Mouse (Mus musculus) ES-Bruce4 (cell line): Measurements from ENCODE around the gene Zfp710. TPM values are rescaled to one million over a fixed set of nuclear protein-coding genes. Genes with fewer than 3 reads are reported as not detected.

Experiments
- H3K27ac ChIP-seq: 2 replicates; pipeline ENCODE4 v1.5.1; 2012; ENCODE audit warnings: low read length, inconsistent platforms; ENCODE audit not compliant: insufficient read depth
- H3K27me3 ChIP-seq: 2 replicates; pipeline ENCODE4 v1.6.1; 2012; ENCODE audit warnings: mild to moderate bottlenecking, low read length, inconsistent platforms; ENCODE audit not compliant: control insufficient read depth, poor library complexity, insufficient read depth, severe bottlenecking
- H3K36me3 ChIP-seq: 2 replicates; pipeline ENCODE4 v1.6.1; 2012; ENCODE audit warnings: inconsistent platforms, mild to moderate bottlenecking, low read length, moderate library complexity; ENCODE audit not compliant: control insufficient read depth, poor library complexity, insufficient read depth, severe bottlenecking
- H3K4me1 ChIP-seq: one replicate; pipeline ENCODE4 v1.8.1; 2011; ENCODE audit warnings: low read length; ENCODE audit not compliant: control insufficient read depth, insufficient read depth
- H3K4me3 ChIP-seq: 2 replicates; pipeline ENCODE4 v1.5.1; 2011; ENCODE audit warnings: low read depth, mild to moderate bottlenecking, low read length
- H3K9ac ChIP-seq: 2 replicates; pipeline ENCODE4 v1.6.1; 2012; ENCODE audit warnings: low read depth, mild to moderate bottlenecking, inconsistent platforms; ENCODE audit not compliant: poor library complexity, severe bottlenecking
- H3K9me3 ChIP-seq: replicated peaks from 2 replicates; pipeline ENCODE4 v1.6.1; 2012; ENCODE audit warnings: mild to moderate bottlenecking, low read length, inconsistent platforms; ENCODE audit not compliant: control insufficient read depth, poor library complexity, insufficient read depth, severe bottlenecking
- CTCF ChIP-seq: IDR thresholded peaks from one replicate; pipeline ENCODE4 v1.8.1; 2011; ENCODE audit warnings: low read depth, low read length
- EP300 ChIP-seq: IDR thresholded peaks from 2 replicates; pipeline ENCODE4 v1.6.1; 2011; ENCODE audit warnings: low read depth, low read length; ENCODE audit not compliant: insufficient read depth
- POLR2A ChIP-seq: IDR thresholded peaks from one replicate; pipeline ENCODE4 v1.8.1; 2011; ENCODE audit warnings: low read length; ENCODE audit not compliant: insufficient read depth
- polyA plus RNA-seq: library from polyadenylated mRNA; stranded (reverse); fragments of >200 nt; gene quantifications from 2 replicates; pipeline ENCODE4 v1.2.4, GENCODE M21; 2011; ENCODE audit warnings: low read depth; ENCODE audit not compliant: missing spikeins, insufficient read depth, insufficient read length

Gene Zfp710
- polyA plus RNA-seq, 1 experiment: 86.7 TPM

- Histone ChIP-seq H3K9ac (no peak overlapping the region), H3K4me3 (no peak overlapping the region), H3K36me3 (no peaks in the 10 kb centered on the region), H3K27me3 (no peaks in the 10 kb centered on the region), H3K4me1 (peaks cover 8% of the 10 kb centered on the region), H3K9me3 (no peaks in the 10 kb centered on the region), H3K27ac (no peak overlapping the region)
- TF ChIP-seq CTCF (no peak), EP300 (no peak), POLR2A (no peak)
These were observed 37.6 kb downstream of the Zfp710 start for GRCm38 (mm10) chr7:80062083-80062826.

- no peaks in the 10 kb centered on the region for H3K9me3 ChIP-seq
- H3K27ac ChIP-seq: no peak overlapping the region
- H3K4me1 ChIP-seq: peaks cover 7% of the 10 kb centered on the region
- no peaks in the 10 kb centered on the region for H3K36me3 ChIP-seq
- no peaks in the 10 kb centered on the region for H3K27me3 ChIP-seq
- no peak overlapping the region for H3K4me3 ChIP-seq
- no peak for TF ChIP-seq CTCF
- no peak for TF ChIP-seq POLR2A
- no peak for TF ChIP-seq EP300
- no peak overlapping the region for H3K9ac ChIP-seq
These were observed 38.6 kb downstream of the Zfp710 start for GRCm38 (mm10) chr7:80063244-80063643.

GRCm38 (mm10) chr7:80063902-80064736 lies 39.5 kb downstream of the Zfp710 start:
- H3K9ac ChIP-seq: no peak overlapping the region
- H3K9me3 ChIP-seq: no peaks in the 10 kb centered on the region
- peaks cover 12% of the 10 kb centered on the region for H3K4me1 ChIP-seq
- H3K36me3 ChIP-seq: no peaks in the 10 kb centered on the region
- no peaks in the 10 kb centered on the region for H3K27me3 ChIP-seq
- no peak overlapping the region for H3K27ac ChIP-seq
- TF ChIP-seq POLR2A (no peak), EP300 (no peak), CTCF (no peak)
- no peak overlapping the region for H3K4me3 ChIP-seq

- no peak overlapping the region for H3K27ac ChIP-seq
- no peaks in the 10 kb centered on the region for H3K27me3 ChIP-seq
- no peak overlapping the region for H3K9ac ChIP-seq
- H3K9me3 ChIP-seq: no peaks in the 10 kb centered on the region
- no peaks in the 10 kb centered on the region for H3K36me3 ChIP-seq
- no peak for TF ChIP-seq EP300
- TF ChIP-seq CTCF: no peak
- no peak for TF ChIP-seq POLR2A
- no peak overlapping the region for H3K4me3 ChIP-seq
- peaks cover 18% of the 10 kb centered on the region for H3K4me1 ChIP-seq
These were observed 40.6 kb downstream of the Zfp710 start for GRCm38 (mm10) chr7:80065250-80065649.

- Histone ChIP-seq H3K27me3 (no peaks in the 10 kb centered on the region), H3K27ac (no peak overlapping the region), H3K4me3 (no peak overlapping the region), H3K9me3 (no peaks in the 10 kb centered on the region), H3K4me1 (peaks cover 24% of the 10 kb centered on the region), H3K9ac (no peak overlapping the region), H3K36me3 (no peaks in the 10 kb centered on the region)
- no peak for TF ChIP-seq POLR2A
- no peak for TF ChIP-seq CTCF
These were observed 42.3 kb downstream of the Zfp710 start for GRCm38 (mm10) chr7:80066675-80067455.
